Mouse (Mus musculus) heart, adult 2 months (tissue): ENCODE measurements at regions not wholly inside any gene's neighbourhood (a gene's known extent, or its start where the extent isn't known, plus 50 kb on each side); places are given as distances from the start of the nearest gene placed in this dataset.

ENCODE experiments used
- CTCF ChIP-seq: fragments of 200-600 bp; IDR thresholded peaks from 2 replicates; pipeline ENCODE4 v1.8.1; 2022; ENCODE audit warnings: antibody characterized with exemption, mild to moderate bottlenecking, moderate library complexity
- EP300 ChIP-seq: fragments of 200-500 bp; IDR thresholded peaks from 2 replicates; pipeline ENCODE4 v1.6.1; 2011; ENCODE audit warnings: low read depth, low read length, control low read depth; ENCODE audit not compliant: insufficient read depth
- POLR2A ChIP-seq: fragments of 200-500 bp; IDR thresholded peaks from 2 replicates; pipeline ENCODE4 v1.6.1; 2011; ENCODE audit warnings: mild to moderate bottlenecking, low read depth, low read length, control low read depth; ENCODE audit not compliant: insufficient read depth

DNA sequence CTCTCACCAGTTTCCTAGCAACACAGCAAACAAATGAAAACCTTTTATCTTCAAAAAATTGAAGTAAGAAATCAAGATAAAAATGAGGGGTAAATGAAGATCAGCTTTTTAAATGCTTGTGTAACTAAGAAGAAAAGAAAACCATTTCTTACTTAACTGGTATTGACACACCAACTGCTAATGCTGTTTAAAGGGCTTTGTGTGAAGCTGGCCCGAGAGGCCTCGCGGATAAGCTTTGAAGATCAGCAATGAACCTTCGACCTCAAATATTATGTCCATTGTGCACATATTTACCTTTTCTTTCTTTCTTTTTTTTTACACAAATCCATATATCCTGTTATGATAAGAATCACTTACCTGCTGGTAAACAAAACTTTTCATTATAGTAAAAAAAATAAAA is 184.0 kb downstream of the Calcrl start:
- TF ChIP-seq EP300 = no peak
- no peak for TF ChIP-seq CTCF
- TF ChIP-seq POLR2A = no peak
